Mouse (Mus musculus) thymus, postnatal 25 days (tissue): ENCODE results near the gene AC124108.1.
"Not testable (repeated sequence)": the region's sequence is repeated elsewhere in the genome, so short reads cannot be mapped to it uniquely, and the experiment has no call there.

ENCODE experiments used
- DNase-seq: peaks from one replicate; pipeline ENCODE4 v3.0.0; 2022

The AC124108.1 gene

DNA sequence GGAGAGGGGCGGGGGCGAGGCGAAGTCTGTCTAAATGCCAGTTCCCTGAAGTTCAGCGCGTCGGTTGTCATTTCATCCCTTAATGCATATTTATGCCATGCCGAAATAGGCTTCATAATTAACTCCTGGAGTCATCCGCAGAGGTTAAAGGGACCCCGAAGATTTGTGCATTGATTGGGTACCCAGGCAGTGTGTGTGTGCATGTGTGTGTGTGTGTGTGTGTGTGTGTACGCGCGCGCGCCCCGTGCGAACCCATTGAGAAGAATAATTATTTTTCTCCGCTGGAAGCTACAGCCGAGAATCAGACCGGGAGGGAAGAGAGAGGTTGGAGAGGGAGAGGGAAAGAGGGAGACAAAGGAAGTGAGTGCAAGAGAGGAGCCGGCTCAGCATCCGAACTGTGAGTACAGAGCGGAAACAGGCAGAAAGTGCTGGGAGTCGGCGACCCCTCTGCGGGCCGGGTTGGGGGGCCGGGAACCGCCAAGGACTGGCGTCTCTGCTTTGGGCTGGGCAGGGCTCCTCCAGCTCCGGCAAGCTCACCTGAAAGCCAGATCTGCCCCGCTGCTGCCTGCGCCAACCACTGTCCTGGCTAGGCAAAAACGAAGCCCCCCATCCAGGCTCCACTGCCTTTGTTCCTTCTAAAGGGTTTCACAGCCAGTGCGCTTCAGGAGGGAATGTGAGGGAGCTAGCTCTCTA is at the start of gene AC124108.1, which contains the start of gene Lemd1:
Gene AC124108.1, plus strand, starts transcription at position 365 of the 693 bp plus-strand sequence.
Gene Lemd1, plus strand, starts transcription at position 339 of the 693 bp plus-strand sequence.
- no peak for DNase-seq

DNA sequence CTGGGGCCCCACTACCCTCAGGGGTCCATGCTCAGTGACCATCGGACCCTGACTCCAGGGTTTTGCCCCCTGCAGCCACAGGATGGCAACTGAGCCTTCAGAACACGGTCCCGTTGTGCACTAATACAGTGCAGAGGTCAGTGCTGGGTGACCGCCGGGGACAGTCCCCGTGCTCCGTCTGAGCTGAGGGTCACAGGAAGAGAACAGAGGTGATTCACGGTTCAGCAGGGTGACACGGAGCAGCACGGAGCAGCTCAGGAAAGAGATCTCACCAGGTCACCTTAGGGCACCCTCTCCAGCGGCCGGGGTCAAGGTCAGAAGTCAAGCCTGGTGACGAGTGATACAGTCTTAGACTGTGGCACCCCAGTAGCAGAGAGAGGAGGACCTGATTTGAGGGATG is 49.5 kb upstream of the AC124108.1 start:
- DNase-seq, result no peak

DNA sequence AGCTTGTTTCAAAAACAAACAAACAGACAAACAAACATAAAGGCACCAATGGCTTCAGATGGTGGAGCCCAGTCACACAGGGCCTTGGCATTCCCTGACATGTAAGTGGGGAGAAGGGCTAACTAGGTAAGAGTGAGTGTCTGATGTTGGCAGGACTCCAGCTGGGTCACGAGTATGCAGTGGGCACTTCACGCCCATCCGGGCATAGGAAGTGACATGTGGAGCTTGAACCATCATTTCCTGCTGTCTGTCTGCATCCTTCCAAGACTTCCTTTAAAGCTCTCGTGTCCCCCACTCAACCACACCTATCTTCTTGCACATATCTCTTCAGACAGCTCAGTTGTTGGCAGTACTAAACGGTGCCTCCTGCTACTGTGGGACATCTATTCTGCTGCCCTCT is 48.2 kb upstream of the AC124108.1 start:
- no peak for DNase-seq

DNA sequence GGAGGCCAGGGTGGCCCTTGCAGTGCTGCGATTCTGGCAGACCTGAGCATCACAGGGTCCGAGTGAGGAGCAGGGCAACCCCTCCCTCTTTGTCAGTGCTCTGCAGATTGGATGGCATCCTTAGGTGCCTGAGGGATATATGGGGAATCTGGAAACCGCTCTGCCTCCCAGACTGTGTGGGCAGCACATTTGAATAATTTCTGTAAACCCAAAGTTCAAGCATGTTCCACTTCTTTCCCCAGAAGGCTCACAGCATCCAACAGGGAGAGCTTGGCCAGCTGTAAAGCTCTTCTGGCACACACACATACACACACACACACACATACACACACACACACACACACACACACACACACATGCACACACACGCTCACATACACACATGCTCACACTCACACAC is 47.5 kb upstream of the AC124108.1 start:
- DNase-seq, result no peak

DNA sequence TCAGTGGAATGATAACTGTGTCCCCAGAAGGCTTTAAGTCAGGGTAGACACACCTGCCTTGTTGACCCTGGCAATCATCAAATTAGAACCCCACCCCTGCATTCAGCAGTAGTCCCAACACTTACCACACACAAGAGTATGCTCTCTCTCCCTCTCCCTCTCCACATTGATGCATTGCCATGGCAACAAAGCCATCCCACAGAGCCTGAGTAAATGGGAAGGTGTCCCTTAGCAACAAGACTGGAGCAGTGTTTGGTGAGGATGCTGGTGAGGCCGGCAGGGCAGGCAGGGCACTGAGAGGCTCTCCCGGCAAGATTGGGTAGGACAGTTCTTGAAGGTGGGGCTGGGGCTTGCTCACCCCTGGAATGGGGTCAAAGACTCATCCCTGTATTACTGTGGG is 47.0 kb upstream of the AC124108.1 start:
- no peak for DNase-seq

DNA sequence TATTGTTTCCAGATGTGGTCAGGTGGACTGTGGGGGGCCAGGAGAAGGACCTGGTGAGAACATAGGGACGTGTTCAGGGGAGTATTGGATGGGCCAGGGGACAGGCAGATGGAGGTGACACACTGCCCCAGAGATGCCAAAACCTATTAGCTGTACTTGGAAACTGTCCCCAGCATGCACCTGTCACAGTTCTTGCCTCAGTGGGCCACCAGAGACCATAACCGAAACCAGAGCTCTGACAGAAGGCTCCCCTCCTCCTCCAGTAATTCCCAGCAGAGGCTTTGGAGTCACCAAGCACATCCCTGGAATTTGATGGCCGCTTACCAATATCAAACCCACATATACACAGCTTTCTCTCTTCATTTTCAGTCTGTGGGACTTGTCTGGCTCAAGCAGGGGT is 46.4 kb upstream of the AC124108.1 start:
- no peak for DNase-seq

DNA sequence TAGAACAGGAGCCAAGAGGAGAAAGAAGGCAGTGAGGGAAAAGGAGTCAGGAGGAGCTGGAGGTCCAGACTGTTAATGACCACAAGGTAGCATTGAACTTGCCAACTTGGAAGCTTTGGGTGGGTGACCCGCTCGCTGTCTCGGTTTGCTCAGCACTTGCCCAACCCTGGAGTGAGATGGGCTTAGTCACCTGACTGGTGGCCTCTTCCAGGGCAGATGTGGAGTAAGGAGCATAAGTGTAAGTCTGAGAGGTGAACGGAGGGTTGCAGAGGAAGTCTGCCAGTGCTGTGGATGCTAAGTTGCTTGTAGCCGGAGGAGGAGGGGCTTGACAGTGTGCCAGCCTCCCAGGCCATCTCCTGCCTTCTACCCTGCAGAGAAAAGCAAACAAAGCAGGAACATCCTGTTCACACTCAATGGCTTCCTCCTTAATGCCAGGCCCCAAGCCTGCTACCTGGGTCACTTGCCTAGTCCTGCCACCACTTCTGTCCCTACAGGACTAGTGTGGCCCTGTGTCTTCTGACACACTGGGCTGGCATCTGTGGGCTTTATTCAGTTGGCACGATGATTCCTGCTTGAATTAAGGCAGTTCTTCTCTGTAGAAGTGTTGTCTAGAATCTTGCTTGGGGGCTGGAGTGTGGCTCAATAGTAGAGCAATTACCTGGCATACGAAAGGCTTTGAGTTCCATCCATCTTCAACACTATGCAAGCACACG is 45.1 kb upstream of the AC124108.1 start:
- no peak for DNase-seq

DNA sequence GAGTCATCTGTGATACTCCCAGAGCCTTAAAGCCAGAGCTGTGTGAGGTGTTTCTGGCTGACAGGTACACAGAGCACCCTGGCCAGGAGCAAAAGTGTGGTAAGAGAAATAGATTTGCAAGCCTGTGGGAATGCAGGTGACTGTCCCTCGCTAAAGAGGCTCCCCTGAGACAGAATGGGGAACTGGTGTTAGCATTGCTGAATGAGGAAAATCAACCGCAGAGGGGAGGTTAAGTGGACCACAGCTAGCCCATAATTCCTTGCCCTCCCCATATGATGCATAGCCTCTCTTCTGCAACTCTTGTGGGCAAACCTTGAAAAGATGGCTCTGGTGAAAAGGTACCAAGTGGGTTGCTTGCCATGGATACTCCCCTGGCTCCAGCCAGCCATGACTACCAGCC is 41.8 kb upstream of the AC124108.1 start:
- no peak for DNase-seq

DNA sequence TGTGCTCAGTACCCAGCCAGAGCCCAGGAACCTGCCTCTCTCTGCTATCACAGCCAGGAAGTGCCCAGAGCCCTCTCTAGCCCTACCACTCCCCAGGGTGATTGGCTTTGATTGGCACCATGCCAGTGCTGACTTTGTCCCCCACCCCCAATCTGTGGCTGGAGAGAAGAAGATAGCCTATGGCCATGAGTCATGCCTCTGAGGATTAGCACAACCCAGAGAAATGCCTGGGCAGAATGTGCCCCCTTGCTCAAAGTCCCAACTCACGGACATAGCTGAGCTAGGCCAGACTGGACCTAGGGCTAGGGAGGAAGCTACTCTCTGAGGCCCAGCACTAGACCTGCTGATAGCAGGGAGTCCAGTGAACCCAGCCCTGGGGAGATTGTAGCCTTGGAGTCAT is 41.1 kb upstream of the AC124108.1 start:
- no peak for DNase-seq

DNA sequence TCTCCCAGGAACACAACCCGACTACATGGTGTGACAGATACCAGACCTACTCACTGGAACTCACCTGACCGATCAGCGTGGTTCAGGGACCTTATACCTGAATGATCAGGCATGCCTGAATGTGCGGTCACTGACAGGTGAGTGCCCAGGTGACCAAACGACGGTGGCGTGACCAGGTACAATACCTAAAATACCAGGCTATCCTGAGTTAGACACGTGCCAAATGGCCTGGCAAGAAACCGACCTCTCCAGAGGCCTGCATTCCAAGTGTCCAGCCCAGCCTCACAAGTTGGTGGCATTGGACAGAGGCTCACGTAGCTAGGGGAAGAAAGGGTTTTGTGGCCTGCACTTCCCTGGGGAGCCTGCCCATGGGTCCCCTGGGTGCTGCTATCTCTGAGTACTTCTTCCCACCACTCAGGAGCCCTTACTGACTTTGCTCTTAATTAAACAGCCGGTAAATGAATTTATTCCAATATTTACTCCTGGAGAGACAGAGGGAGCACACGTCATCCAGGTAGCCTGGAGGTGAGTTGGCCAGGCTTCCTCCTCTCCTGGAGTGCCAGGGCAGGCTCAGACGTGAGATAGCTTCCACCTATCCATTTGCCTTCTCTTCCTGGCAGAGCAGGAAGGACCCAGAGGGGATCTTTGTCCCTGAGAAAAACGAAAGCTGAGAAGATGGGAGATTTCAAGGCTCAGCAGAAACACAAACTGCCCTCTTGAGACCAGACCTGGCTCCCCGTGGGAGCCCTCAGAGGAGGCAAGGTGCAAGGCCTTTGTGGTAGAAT is 40.2 kb upstream of the AC124108.1 start:
- DNase-seq, result no peak

DNA sequence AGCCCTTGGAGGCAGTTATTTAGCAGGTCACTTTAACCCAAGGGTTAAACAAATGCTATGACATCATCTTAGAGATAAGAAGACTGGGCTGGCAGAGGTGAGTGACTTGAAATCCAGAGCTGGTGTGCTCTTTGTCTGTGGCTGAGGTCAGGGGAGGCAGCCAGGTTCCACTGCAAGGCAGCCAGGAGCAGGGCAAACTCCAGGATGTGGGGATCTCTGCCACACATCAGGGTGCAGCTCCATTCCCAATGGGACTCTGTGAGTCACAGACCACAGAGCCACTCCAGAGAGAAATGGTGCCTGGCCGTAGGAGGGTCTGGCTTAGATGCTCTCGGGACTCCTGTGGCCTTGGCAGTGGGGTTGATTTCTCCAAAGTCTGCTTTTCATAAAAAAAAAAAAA is 39.3 kb upstream of the AC124108.1 start:
- DNase-seq, result no peak

DNA sequence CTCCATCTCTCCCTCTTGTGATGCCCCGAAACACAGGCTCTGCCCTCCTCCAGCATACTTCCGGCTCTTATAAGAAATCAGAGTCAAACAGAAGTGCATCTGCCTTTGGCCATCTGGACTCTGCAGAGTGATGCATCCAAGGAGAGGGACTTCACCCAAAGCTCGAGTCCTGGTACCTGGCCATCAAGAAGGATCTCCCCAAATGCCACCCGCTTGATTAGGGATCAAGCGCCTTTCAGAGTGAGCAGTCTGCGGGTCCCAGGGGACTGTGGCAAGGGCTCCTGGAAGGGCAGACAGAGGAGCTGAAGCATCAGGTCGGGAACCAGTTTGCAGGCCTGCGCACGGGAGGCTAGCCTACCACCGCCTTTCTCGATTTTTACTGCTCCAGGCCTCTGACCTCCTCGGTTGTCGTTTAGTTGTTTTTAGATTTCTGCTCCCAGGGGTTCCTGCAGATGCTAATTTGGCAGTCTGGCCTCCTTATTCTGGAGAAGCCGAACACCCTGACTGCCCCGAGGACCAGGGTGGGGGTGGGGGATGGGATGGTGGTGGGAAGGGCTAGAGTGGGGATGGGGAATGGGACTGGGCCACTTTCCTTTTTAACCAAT is 38.1 kb upstream of the AC124108.1 start:
- DNase-seq, result no peak

DNA sequence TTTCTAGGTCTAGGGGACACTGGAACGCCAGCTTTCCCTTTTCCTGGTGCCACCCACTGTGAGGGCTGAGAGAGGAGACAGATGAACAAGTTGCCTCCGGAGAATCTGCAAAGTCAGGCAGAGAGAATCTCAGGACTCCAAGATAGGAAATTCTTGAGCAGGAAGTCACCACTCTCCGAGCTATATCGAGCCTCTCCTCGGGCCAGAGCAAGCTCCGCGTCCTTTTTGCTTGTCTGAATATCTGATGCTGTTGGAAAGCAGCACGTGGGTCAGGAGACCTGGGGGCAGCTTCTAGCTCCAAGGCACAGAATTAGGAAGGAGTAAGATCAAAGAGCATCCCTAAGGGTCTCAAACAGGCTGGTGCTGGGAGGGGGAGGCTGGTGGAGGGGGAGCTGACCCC is 37.6 kb upstream of the AC124108.1 start:
- DNase-seq, result no peak

DNA sequence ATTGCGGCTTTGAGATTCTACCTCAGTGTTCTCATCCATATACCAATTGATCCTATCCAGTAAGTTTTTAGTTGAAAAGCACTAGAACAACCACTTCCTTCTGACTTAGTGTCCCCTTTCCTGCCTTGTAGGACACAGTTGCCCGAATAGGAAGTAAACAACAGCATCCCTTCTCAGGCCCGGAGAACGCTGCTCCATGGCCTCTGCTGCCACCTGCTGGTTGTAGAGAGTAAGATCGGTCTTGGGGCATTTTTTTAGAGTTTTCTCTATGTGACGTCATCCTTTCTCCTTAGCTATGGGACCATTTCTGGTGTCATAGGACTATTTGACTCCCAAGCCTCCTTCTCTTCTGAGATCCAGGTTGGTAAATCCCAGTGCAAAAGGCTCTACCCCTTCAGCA is 35.5 kb upstream of the AC124108.1 start:
- peak; percentile 84 for DNase-seq

DNA sequence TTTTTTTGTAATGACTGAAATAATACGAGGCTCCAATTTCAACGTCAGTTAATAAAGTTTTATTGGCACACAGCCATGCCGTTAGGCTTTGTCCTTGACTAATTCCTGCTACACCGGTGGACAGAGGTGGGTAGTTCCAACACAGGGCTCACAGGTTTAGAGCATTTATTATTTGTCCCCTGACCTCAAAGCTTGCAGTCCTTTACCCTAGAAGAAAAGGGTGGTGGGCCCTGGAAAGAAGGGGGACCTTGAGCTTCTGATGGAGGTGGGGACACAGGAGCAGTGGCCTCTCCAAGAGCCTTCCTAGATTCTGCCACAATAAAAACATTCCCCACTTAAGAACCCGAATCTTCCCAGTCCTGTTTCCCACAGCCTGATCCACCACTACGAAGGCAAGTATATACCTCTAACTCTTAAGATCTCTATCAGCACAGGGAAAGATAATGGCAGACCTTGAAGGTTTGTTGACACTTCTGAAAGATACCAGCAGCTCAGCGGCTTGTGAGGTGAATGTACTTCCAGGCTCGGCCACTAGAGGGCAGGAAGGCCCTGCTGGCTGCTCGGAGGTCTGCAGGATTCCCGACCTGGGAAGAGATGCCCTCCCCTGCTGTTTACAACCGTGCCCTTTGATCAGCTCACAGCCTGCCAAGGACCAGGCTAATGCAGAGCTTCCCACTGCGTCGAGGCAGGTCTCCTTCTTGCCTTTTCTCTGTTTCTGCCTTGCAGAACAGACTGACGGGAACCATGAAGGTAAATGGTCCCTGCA is 34.1 kb upstream of the AC124108.1 start:
- peak; percentile 80 for DNase-seq

DNA sequence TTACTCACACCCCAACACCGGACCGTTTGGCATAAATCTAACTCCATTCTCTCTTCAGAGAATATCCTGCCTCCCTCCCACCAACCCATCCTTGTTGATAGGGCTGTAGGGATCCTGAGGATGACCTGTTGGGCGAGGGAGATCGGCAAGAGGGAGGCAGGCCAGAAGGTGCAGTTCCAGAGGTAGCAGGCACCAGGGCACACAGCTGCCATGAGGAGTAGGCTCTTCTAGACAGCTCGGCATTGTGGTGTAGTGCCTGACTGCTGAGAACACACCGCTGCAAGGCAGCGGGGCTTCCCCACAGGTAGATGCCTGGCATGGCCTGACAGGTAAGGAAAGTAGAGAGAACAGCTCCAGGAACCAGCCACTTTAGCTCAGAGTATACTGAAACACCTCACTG is 33.4 kb upstream of the AC124108.1 start:
- DNase-seq, result no peak

DNA sequence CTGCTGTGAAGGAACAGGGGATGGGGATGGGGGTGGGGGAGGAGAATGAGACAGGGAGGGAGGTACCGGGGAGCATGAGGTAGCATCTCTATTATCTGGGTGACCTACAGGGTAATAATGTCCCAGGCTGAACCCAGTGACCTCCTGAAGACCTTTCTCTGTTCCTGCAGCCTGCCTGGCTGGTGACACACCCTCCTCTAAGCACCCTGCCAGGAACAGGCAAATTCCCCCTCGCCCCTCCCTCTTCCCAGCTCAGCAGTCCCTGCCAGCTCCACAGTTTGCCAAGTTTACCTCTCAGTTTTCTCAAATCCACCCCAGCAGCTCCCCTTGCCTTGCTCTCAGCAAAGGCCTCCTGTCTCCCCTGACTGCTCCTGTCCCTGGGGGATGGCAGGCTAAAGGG is 32.5 kb upstream of the AC124108.1 start:
- DNase-seq, result no peak

DNA sequence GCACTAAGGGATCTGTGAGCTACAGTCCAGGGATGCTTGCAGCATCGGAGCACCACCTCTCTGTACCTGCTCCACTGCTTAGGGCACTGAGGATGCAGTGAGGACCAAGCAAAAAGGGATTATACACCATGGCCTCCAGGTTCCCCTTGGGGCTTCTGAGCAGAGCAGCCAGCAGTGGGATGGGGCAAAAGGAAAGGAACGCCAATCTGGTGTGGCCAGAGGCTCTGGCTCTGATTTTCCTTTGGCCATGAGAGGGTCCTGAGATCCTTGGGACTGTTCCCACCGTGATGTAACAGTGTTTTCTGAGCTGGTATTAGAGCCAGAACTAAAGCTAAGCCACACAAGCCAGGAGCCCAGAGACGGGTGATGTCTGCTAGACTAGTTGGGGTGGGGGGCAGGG is 31.6 kb upstream of the AC124108.1 start:
- DNase-seq, result no peak

DNA sequence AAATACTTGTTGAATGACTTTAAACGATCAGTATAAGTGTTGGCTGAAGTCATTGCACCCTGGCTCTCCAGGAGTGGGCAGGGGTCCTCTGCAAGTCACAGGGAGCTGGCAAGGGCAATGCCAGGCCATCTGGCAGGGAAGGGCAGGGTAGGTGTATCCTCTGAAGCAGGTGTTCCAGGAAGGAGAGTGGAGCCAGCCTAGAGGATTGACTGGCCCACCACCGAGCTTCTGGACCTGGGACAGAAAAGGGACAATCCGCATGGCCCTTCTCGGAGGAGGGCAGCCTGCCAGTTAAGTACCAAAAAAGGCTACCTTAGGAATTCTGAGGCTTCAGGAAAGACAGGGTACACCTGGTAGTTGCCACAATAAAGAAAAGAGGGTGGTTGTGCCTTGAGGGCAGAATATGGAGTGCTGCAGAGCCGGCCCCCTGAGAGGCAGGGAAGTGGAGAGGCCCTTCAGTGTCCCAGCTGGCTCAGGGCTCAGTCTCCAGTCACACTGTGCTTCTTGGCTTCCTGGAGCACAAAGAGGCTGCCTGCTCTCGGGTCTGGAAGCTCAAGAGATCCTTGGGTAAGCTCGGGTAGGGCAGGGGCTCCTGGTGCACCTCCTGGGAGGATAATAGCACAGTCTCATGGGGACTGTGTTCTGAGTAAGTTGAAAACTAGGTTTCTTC is 29.9 kb upstream of the AC124108.1 start:
- no peak for DNase-seq

DNA sequence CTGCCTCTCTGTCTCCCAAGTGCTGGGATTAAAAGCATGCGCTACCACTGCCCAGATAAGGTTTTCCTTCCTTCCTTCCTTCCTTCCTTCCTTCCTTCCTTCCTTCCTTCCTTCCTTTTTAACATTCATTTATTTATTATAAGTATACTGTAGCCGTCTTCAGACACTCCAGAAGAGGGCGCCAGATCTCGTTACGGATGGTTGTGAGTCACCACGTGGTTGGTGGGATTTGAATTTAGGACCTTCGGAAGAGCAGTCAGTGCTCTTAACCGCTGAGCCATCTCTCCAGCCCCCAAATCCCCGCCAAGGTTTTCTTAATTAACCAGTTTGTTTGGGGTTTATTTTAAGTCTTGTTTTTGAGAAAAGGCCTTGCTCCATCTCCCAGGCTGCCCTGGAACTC is 28.6 kb upstream of the AC124108.1 start:
- not testable (repeated sequence) for DNase-seq

DNA sequence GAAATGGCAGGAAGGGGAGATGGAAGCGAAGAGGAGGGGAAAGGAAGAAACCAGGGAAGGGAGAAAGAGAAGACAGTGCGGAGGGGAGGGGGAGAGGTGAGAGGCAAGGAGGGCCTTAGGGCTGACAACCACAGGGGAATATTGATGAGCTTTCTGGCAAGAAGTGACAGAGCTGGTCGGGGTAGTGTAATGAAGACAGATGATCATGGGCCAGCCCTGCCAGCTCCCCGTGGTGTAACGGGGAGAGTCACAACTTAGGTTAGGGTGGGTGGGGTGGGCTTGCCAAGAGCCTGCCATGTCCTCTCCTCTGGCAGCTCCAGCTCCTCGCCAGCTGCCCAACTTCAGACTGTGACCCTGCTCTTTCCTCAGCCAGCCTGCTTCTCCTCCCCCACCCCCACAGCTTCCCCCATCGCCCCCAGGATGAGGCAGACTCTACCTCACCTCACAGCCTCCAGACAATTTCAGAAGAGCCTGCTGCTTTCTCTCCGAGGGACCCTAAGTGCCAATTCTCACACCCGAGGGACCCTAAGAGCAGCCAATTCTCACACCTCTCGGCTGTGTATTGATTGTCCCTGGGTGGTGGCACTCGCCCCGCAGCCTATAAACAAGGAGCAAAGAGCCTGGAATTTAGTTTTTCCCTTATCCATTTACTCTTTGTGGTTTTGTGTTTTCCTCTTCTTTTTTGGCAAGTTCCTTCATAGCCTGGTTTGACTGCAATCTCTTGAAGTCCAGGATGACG is 26.3 kb upstream of the AC124108.1 start:
- DNase-seq, result no peak
